Mouse (Mus musculus) neural tube, embryonic 15.5 days (tissue): ENCODE data around the gene Degs2. TPM values are rescaled to one million over a fixed set of nuclear protein-coding genes. Genes with fewer than 3 reads are reported as not detected.

Experiments
- ATAC-seq: fragments of 200-750 bp; cut with Nextera tagmentation; 2 replicates; pipeline ENCODE4 v1.8.0; 2017; ENCODE audit warnings: mild to moderate bottlenecking, moderate TSS enrichment, moderate library complexity; ENCODE audit not compliant: low FRiP score
- H3K27ac ChIP-seq: fragments of 300-500 bp; sonication (generic); replicated peaks from 2 replicates; pipeline ENCODE4 v1.5.1; 2015; ENCODE audit warnings: mild to moderate bottlenecking, inconsistent platforms
- H3K27me3 ChIP-seq: fragments of 300-500 bp; sonication (generic); replicated peaks from 2 replicates; pipeline ENCODE4 v1.6.1; 2015; ENCODE audit warnings: inconsistent platforms
- H3K36me3 ChIP-seq: fragments of 300-500 bp; sonication (generic); 2 replicates; pipeline ENCODE4 v1.6.1; 2015; ENCODE audit warnings: inconsistent platforms
- H3K4me1 ChIP-seq: fragments of 300-500 bp; sonication (generic); 2 replicates; pipeline ENCODE4 v1.6.1; 2015; ENCODE audit warnings: inconsistent platforms
- H3K4me2 ChIP-seq: fragments of 300-500 bp; sonication (generic); 2 replicates; pipeline ENCODE4 v1.6.1; 2015; ENCODE audit warnings: inconsistent platforms, mild to moderate bottlenecking, moderate library complexity
- H3K4me3 ChIP-seq: fragments of 300-500 bp; sonication (generic); replicated peaks from 2 replicates; pipeline ENCODE4 v1.5.1; 2015; ENCODE audit warnings: mild to moderate bottlenecking, inconsistent platforms
- H3K9ac ChIP-seq: fragments of 300-500 bp; sonication (generic); replicated peaks from 2 replicates; pipeline ENCODE4 v1.6.1; 2015; ENCODE audit warnings: mild to moderate bottlenecking, inconsistent platforms
- H3K9me3 ChIP-seq: fragments of 300-500 bp; sonication (generic); replicated peaks from 2 replicates; pipeline ENCODE4 v1.6.1; 2016; ENCODE audit warnings: inconsistent platforms
- WGBS: fragments of 180-500 bp; shearing (Covaris S2); methylation state at CpG from one replicate; pipeline ENCODE4 v1.1.7; 2015; ENCODE audit warnings: mixed read lengths; 5-methylcytosine and 5-hydroxymethylcytosine counted together
- polyA plus RNA-seq: library from polyadenylated mRNA; unstranded; fragments of >200 nt; fragmentation: Nextera tagmentation; extraction: Ambion mirVana; gene quantifications from 2 replicates; pipeline ENCODE4 v1.2.1, GENCODE M21; 2015

The Degs2 gene
- polyA plus RNA-seq, result 2.4 and 8.7 TPM in 2 replicates

DNA sequence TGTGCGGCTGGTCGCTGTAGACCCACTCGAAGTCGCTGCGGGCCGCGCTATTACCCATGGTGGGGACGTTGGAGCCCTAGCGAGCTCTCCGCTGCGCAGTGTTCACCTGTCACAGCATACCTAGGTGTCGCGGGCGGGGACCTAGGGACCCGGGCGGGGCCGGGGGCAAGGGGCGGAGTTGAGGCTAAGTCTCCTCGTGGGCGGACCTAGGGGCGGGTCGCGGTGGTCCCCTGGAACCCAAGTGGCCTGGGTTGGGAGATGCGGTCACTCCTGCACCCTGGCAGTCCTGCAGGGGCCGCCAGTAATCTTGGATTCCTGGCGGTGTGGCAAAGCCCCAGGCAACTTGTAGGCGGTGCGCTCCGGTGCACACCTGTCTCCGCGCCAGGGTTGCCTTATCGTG lies at the start of gene Degs2:
Gene Degs2, minus strand, starts transcription at position 131 of the 400 bp plus-strand sequence.
- Histone ChIP-seq H3K27ac (no peak within 1 kb of the TSS), H3K9me3 (no peaks in the 10 kb centered on the region), H3K27me3 (peaks cover 41% of the 10 kb centered on the region), H3K4me1 (peaks cover 11% of the 10 kb centered on the region), H3K36me3 (no peaks in the 10 kb centered on the region), H3K4me2 (peak within 1 kb of the TSS; percentile 61), H3K4me3 (peak within 1 kb of the TSS; percentile 35), H3K9ac (no peak within 1 kb of the TSS; the same call in 1 of the 2 replicates)
- ATAC-seq, result no peak
- 2% methylated on average over 32 of the region's 32 CpGs for WGBS

- 52% methylated on average over 9 of the region's 9 CpGs for WGBS
- H3K36me3 ChIP-seq, result no peaks in the 10 kb centered on the region
- no peaks in the 10 kb centered on the region for H3K4me1 ChIP-seq
- H3K27me3 ChIP-seq, result no peaks in the 10 kb centered on the region
- no peak overlapping the region for H3K9ac ChIP-seq
- H3K4me3 ChIP-seq, result no peak overlapping the region
- H3K9me3 ChIP-seq, result no peaks in the 10 kb centered on the region
- H3K27ac ChIP-seq, result no peak overlapping the region
- H3K4me2 ChIP-seq, result no peak overlapping the region
- ATAC-seq, result no peak
Measured at GRCm38 (mm10) chr12:108751790-108752189, 49.7 kb upstream of the Degs2 start.

DNA sequence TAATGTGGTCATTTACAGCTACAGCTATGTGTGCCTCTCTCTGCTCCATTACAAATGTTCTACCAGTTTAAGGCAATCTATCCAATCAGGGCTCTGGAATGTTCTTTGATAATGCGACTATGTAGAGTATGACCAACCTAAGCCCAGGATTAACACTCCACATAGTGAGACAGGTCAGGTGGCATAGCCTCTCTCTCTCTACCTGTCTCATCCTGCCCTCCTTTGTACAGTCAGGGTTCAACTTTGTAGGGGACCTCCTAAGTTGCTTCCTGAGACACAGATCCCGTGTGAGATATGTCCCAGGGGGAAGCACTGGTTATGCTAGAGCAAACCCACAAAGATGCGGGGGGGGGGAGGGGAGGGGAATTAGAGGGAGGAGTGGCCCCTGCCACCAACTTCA lies 48.1 kb upstream of the Degs2 start:
- Histone ChIP-seq H3K4me3 (no peak overlapping the region), H3K9ac (no peak overlapping the region), H3K4me1 (no peaks in the 10 kb centered on the region), H3K36me3 (no peaks in the 10 kb centered on the region), H3K27me3 (no peaks in the 10 kb centered on the region), H3K4me2 (no peak overlapping the region), H3K27ac (no peak overlapping the region), H3K9me3 (no peaks in the 10 kb centered on the region)
- no peak for ATAC-seq
- 83% methylated on average over 3 of the region's 3 CpGs for WGBS

DNA sequence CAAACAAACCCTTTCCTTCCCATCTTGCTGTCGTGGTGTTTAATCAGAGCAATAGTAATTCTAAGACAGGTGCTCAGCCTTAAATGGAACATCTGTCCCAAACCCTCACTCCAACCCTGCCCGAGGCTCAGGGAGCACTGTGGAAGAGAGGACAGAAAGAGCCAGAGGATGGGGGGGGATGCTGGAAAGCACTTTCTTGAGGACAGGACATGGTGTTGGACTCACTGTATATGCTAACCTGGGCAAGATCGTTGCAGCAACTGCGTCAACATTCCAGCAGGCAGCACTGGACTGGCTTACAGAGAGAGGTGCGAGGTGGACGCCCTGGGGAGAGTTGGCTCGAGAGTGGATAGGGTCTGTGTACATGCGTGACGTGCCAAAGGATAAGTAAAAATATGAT lies 47.3 kb upstream of the Degs2 start:
- Histone ChIP-seq H3K4me2 (no peak overlapping the region), H3K4me1 (no peaks in the 10 kb centered on the region), H3K27me3 (no peaks in the 10 kb centered on the region), H3K9ac (no peak overlapping the region), H3K36me3 (no peaks in the 10 kb centered on the region), H3K4me3 (no peak overlapping the region), H3K27ac (no peak overlapping the region), H3K9me3 (no peaks in the 10 kb centered on the region)
- no peak for ATAC-seq
- WGBS, result 85% methylated on average over 9 of the region's 9 CpGs

DNA sequence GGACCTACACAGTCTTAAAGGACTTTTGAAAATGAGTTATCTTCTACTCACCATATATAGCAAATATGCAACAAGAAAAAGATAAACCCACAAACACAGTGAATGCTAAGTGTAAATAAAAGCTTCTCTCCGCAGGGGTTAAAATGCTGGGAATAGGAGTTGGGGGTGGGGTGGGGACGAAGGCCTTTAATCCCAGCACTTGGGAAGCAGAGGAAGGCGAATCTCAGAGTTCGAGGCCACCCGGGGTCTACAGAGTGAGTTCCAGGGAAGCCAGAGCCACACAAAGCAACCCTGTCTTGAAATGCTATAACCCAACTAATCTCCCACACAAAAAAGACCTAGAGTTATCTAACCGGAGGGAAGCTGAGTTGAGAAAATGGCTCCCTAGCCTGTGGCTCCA lies 46.9 kb upstream of the Degs2 start:
- H3K36me3 ChIP-seq, result no peaks in the 10 kb centered on the region
- H3K9ac ChIP-seq, result no peak overlapping the region
- H3K27me3 ChIP-seq, result no peaks in the 10 kb centered on the region
- H3K4me3 ChIP-seq, result no peak overlapping the region
- H3K9me3 ChIP-seq, result no peaks in the 10 kb centered on the region
- no peak for ATAC-seq
- no peaks in the 10 kb centered on the region for H3K4me1 ChIP-seq
- 70% methylated on average over 6 of the region's 6 CpGs for WGBS
- no peak overlapping the region for H3K4me2 ChIP-seq
- no peak overlapping the region for H3K27ac ChIP-seq

- Histone ChIP-seq H3K9ac (no peak overlapping the region), H3K4me3 (no peak overlapping the region), H3K4me2 (no peak overlapping the region), H3K4me1 (no peaks in the 10 kb centered on the region), H3K9me3 (no peaks in the 10 kb centered on the region), H3K27ac (no peak overlapping the region), H3K27me3 (no peaks in the 10 kb centered on the region), H3K36me3 (no peaks in the 10 kb centered on the region)
- no peak for ATAC-seq
Measured at GRCm38 (mm10) chr12:108745990-108746389, 43.9 kb upstream of the Degs2 start.

DNA sequence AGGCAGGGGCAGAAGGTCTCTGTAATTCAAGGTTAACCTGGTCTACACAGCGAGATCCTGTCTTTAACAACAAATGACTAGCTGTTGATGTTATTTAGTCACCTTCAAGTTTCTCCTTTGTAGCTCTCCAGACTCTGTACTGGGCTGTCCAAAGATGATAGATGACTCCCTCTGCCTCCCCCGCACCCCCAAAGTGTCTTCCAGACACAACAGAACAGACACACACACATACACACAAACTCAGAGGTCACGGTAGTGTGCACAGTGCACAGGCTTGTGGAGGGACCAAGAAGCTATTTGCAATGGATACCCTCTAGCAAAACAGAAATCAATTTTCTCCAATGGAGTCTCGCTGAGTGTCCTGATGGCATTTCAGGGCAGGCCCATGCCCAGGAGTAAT lies 40.1 kb upstream of the Degs2 start:
- WGBS, result 85% methylated on average over 4 of the region's 4 CpGs
- H3K4me1 ChIP-seq, result no peaks in the 10 kb centered on the region

GRCm38 (mm10) chr12:108741472-108741871 lies 39.4 kb upstream of the Degs2 start:
- H3K27ac ChIP-seq, result no peak overlapping the region
- H3K27me3 ChIP-seq, result no peaks in the 10 kb centered on the region
- H3K4me2 ChIP-seq, result no peak overlapping the region
- WGBS, result 74% methylated on average over 2 of the region's 2 CpGs
- H3K4me1 ChIP-seq, result no peaks in the 10 kb centered on the region
- no peaks in the 10 kb centered on the region for H3K36me3 ChIP-seq
- no peak overlapping the region for H3K4me3 ChIP-seq
- no peak overlapping the region for H3K9ac ChIP-seq
- H3K9me3 ChIP-seq, result no peaks in the 10 kb centered on the region
- no peak for ATAC-seq

More for the DNA sequence above, 40.1 kb upstream of the Degs2 start:
- no peak overlapping the region for H3K4me3 ChIP-seq
- no peak for ATAC-seq
- no peak overlapping the region for H3K27ac ChIP-seq
- H3K36me3 ChIP-seq, result no peaks in the 10 kb centered on the region
- no peaks in the 10 kb centered on the region for H3K9me3 ChIP-seq
- no peaks in the 10 kb centered on the region for H3K27me3 ChIP-seq
- no peak overlapping the region for H3K4me2 ChIP-seq
- no peak overlapping the region for H3K9ac ChIP-seq

- WGBS, result 93% methylated on average over 12 of the region's 12 CpGs
- no peaks in the 10 kb centered on the region for H3K9me3 ChIP-seq
- no peak overlapping the region for H3K4me2 ChIP-seq
- H3K27ac ChIP-seq, result no peak overlapping the region
- no peaks in the 10 kb centered on the region for H3K4me1 ChIP-seq
- no peaks in the 10 kb centered on the region for H3K27me3 ChIP-seq
- ATAC-seq, result no peak
- H3K36me3 ChIP-seq, result no peaks in the 10 kb centered on the region
- H3K9ac ChIP-seq, result no peak overlapping the region
- H3K4me3 ChIP-seq, result no peak overlapping the region
Measured at GRCm38 (mm10) chr12:108738745-108739144, 36.6 kb upstream of the Degs2 start.

DNA sequence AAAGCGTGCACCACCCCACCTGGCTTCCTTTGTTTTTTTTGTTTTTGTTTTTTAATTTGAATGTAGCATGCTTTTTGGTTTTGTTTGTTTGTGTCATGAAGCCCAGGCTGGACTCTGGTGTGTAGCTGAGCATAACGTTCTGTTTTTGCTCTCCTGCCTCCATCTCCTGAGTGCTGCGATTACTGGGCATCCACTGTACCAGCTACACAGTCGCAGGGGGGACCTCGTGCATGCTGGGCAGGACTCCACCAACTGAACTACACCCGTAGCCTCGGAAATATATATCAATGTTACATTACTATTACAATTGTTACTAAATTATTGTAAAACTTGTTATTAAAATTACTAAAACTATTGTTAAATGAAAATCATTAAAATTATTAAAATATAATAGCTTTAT lies 35.7 kb upstream of the Degs2 start:
- 93% methylated on average over 7 of the region's 7 CpGs for WGBS
- H3K27me3 ChIP-seq, result no peaks in the 10 kb centered on the region
- no peak overlapping the region for H3K9ac ChIP-seq
- H3K9me3 ChIP-seq, result no peaks in the 10 kb centered on the region
- H3K4me3 ChIP-seq, result no peak overlapping the region
- no peak overlapping the region for H3K27ac ChIP-seq
- H3K4me2 ChIP-seq, result no peak overlapping the region
- no peaks in the 10 kb centered on the region for H3K4me1 ChIP-seq
- H3K36me3 ChIP-seq, result no peaks in the 10 kb centered on the region
- no peak for ATAC-seq

DNA sequence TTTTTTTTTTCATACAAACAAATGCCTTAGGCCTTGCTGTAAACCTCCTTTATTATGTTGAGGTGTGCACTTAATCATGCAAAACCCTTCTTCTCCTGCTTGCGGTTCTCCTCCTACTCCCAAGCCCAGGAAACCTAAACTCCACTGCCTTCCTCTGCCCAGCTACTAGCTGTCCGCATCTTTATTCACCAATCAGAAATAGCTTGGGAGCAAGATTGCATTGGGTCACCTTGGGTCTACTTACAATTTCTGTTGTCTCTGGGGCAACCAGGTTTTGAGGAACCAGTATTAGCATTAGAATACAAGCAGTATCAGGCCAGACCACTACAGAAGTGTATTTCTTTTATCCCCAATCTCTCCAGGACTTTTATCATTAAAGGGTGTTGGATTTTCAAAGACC lies 32.3 kb upstream of the Degs2 start:
- 93% methylated on average over 2 of the region's 2 CpGs for WGBS
- Histone ChIP-seq H3K4me3 (no peak overlapping the region), H3K4me1 (no peaks in the 10 kb centered on the region), H3K27ac (no peak overlapping the region), H3K9ac (no peak overlapping the region), H3K4me2 (no peak overlapping the region), H3K9me3 (no peaks in the 10 kb centered on the region), H3K36me3 (no peaks in the 10 kb centered on the region), H3K27me3 (no peaks in the 10 kb centered on the region)
- no peak for ATAC-seq

- 90% methylated on average over 3 of the region's 3 CpGs for WGBS
- ATAC-seq, result no peak
- H3K36me3 ChIP-seq, result no peaks in the 10 kb centered on the region
Measured at GRCm38 (mm10) chr12:108723841-108724240, 21.7 kb upstream of the Degs2 start.

GRCm38 (mm10) chr12:108722464-108722863 lies 20.3 kb upstream of the Degs2 start:
- WGBS, result 94% methylated on average over 4 of the region's 4 CpGs
- H3K4me3 ChIP-seq, result no peak overlapping the region

More at GRCm38 (mm10) chr12:108723841-108724240, 21.7 kb upstream of the Degs2 start:
- H3K27me3 ChIP-seq, result no peaks in the 10 kb centered on the region
- no peak overlapping the region for H3K9ac ChIP-seq
- no peak overlapping the region for H3K4me3 ChIP-seq
- H3K9me3 ChIP-seq, result no peaks in the 10 kb centered on the region
- no peak overlapping the region for H3K27ac ChIP-seq
- no peak overlapping the region for H3K4me2 ChIP-seq
- no peaks in the 10 kb centered on the region for H3K4me1 ChIP-seq

More at GRCm38 (mm10) chr12:108722464-108722863, 20.3 kb upstream of the Degs2 start:
- no peak overlapping the region for H3K4me2 ChIP-seq
- no peaks in the 10 kb centered on the region for H3K36me3 ChIP-seq
- H3K4me1 ChIP-seq, result no peaks in the 10 kb centered on the region
- H3K9ac ChIP-seq, result no peak overlapping the region
- H3K27me3 ChIP-seq, result no peaks in the 10 kb centered on the region
- H3K9me3 ChIP-seq, result no peaks in the 10 kb centered on the region
- no peak overlapping the region for H3K27ac ChIP-seq
- no peak for ATAC-seq
